Mouse (Mus musculus) erythroblast, embryonic 14.5 days (primary cell): ENCODE data around the gene Cited4.

ENCODE experiments used
- GATA1 ChIP-seq: IDR thresholded peaks from 2 replicates; pipeline ENCODE4 v1.6.1; 2012; ENCODE audit warnings: low read length, inconsistent platforms, mixed read lengths
- TAL1 ChIP-seq: IDR thresholded peaks from 3 replicates; pipeline ENCODE4 v1.6.1; 2012; ENCODE audit warnings: low read length, inconsistent platforms, mixed read lengths

DNA sequence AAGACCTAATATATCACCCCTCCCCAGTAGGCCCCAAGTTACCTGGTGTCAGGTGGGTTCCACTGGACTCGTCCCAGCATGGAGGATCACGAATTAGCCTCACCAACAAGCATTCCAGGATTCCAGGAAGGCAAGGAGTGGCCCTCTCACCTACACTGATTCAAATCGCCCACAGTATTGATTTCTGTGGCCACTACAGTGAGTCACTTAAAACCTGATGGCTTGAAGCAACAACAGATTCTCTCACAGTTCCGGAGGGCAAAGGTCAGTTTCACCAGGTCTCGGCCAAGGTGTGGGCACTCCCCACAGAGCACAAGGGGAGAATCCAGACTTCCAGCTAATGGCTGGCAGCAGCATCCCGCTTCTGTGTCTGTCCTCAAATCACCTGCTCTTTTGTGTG, 22.9 kb downstream of the Cited4 start:
- TF ChIP-seq TAL1 (no peak), GATA1 (no peak)
